Comparison of ENCODE assay signal across 8 mouse cellular contexts in the genomic region with DNA sequence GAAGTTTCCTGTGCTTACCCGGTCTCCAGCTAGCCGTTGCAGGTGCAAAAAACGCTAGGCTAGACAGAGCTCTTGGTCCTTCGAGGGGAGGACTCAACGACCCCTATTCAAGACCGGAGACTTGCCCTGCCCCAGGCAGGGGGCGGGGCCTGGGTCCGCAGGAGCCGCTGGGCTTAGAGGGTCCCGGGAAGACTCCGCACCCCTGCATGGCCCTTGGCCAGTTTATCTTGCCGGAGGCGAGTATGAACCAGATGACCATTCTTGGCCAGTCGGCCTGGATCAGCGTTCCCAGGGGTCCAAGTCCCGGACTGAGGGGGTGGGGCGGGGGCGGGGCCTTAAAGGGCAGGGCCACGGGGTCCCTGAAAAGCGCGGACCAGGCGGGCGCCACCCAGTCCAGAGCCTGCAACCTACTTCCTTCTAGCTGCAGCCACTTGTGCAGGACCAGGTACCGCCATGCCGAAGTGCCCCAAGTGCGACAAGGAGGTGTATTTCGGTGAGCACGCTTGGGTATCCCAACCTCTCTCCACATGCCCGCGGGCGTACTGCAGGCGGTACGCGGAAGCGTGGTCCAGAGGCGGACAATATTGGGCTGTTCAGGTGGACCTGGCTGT. TPM values are rescaled to one million over a fixed set of nuclear protein-coding genes. Genes with fewer than 3 reads are reported as not detected.
DNase-seq lines count a peak whose midpoint lies in the region; ATAC-seq and TF ChIP-seq lines count a peak whose summit lies in the region.

No protein-coding gene starts in this region.

- no peak for TF ChIP-seq CTCF in CH12.LX (conservative IDR thresholded peaks at IDR 0.05 in 1 of 2, IDR thresholded peaks at IDR 0.05 in 1 of 2; ENCODE audit: low read depth in 2 of 2, low read length in 2 of 2)
- TF ChIP-seq CTCF in intestine, postnatal 0 days (IDR thresholded peaks at IDR 0.05; ENCODE audit: low read depth): no peak

- H3K36me3 ChIP-seq in CH12.LX (replicated peaks in 1 of 2; ENCODE audit: control insufficient read depth in 1 of 2, insufficient read depth in 1 of 2, low read length in 1 of 2): no peaks in the 10 kb centered on the region
- no peaks in the 10 kb centered on the region for H3K36me3 ChIP-seq in intestine, postnatal 0 days (ENCODE audit: control insufficient read depth, insufficient read depth)
- no peaks in the 10 kb centered on the region for H3K36me3 ChIP-seq in lung, embryonic 15.5 days

- in situ Hi-C loops in CH12.LX (cut with MboI; ENCODE audit: low pct_ligation_motif_present, low pct_unique_long_range_greater_than_20kb, low sequenced_read_pairs): loop anchor here (5.0 kb wide), 1 partner anchor 134 kb away; no protein-coding TSS in a partner anchor

- no peaks in the 10 kb centered on the region for H3K9me3 ChIP-seq in CH12.LX (replicated peaks; ENCODE audit: low read length)
- no peaks in the 10 kb centered on the region for H3K9me3 ChIP-seq in intestine, postnatal 0 days (ENCODE audit: control insufficient read depth)
- no peaks in the 10 kb centered on the region for H3K9me3 ChIP-seq in lung, embryonic 15.5 days

- no peak for TF ChIP-seq RAD21 in CH12.LX (IDR thresholded peaks at IDR 0.05; ENCODE audit: low read depth, low read length)

- no peak overlapping the region for H3K27ac ChIP-seq in CH12.LX (ENCODE audit: insufficient read depth, low read depth)
- peak overlapping the region; percentile 61 for H3K27ac ChIP-seq in brown adipose tissue, adult 24 weeks (replicated peaks; ENCODE audit: low read depth, low read length)
- H3K27ac ChIP-seq in intestine, postnatal 0 days (ENCODE audit: low read depth, low read length): peak overlapping the region; percentile 50
- no peak overlapping the region for H3K27ac ChIP-seq in lung, embryonic 15.5 days

- no peak for ATAC-seq in intestine, postnatal 0 days
- no peak for ATAC-seq in lung, embryonic 15.5 days (ENCODE audit: borderline replicate concordance, extremely low read depth, low FRiP score, low TSS enrichment)

- peak overlapping the region; percentile 74 for H3K4me2 ChIP-seq in CH12.LX (ENCODE audit: insufficient read depth, low read depth, poor library complexity, severe bottlenecking)
- peak overlapping the region; percentile 82 for H3K4me2 ChIP-seq in intestine, postnatal 0 days (replicated peaks; ENCODE audit: low read depth)
- H3K4me2 ChIP-seq in lung, embryonic 15.5 days: peak overlapping the region; percentile 81

- TF ChIP-seq EP300 in CH12.LX (IDR thresholded peaks at IDR 0.05; ENCODE audit: low read length): no peak

- peaks cover 14 to 15% of the 10 kb centered on the region in 2 experiments for H3K4me1 ChIP-seq in CH12.LX (ENCODE audit: control insufficient read depth in 1 of 2, insufficient read depth in 2 of 2)
- peaks cover 11% of the 10 kb centered on the region for H3K4me1 ChIP-seq in brown adipose tissue, adult 24 weeks (ENCODE audit: control insufficient read depth, insufficient read depth, insufficient read length, low read length)
- peaks cover 15% of the 10 kb centered on the region for H3K4me1 ChIP-seq in intestine, postnatal 0 days (replicated peaks; ENCODE audit: control insufficient read depth, insufficient read depth, low read length)
- peaks cover 47% of the 10 kb centered on the region for H3K4me1 ChIP-seq in lung, embryonic 15.5 days

- no peak for DNase-seq in CH12.LX (ENCODE audit: extremely low read depth)
- DNase-seq in heart, adult 11 months: peak; percentile 99
- peak; percentile 65 for DNase-seq in retina, postnatal 1 day
- no peak for DNase-seq in layer of hippocampus, postnatal 14 days (ENCODE audit: low spot score in 2 of 2)
- no peak for DNase-seq in layer of hippocampus, postnatal 36 days

- TF ChIP-seq POLR2A in CH12.LX (IDR thresholded peaks at IDR 0.05; ENCODE audit: low read depth, low read length): peak; percentile 69

- WGBS in intestine, postnatal 0 days: 1% methylated on average over 36 of the region's 36 CpGs
- WGBS in lung, embryonic 15.5 days: under 1% methylated on average over 36 of the region's 36 CpGs

- H3K79me2 ChIP-seq in CH12.LX (replicated peaks; ENCODE audit: control insufficient read depth, extremely low read depth, insufficient read depth, poor library complexity, severe bottlenecking): no peaks in the 10 kb centered on the region

- dilution Hi-C loops in CH12.LX (cut with MboI; ENCODE audit: extremely low pct_ligation_motif_present, extremely low pct_unique_long_range_greater_than_20kb, low sequenced_read_pairs): no loop called here

- H3K4me3 ChIP-seq in CH12.LX (replicated peaks in 1 of 3; ENCODE audit: low read depth in 2 of 3, low read length in 2 of 3, poor library complexity in 1 of 3): peak overlapping the region in 2 of 3 experiments; percentile 45 to 80
- H3K4me3 ChIP-seq in brown adipose tissue, adult 24 weeks (ENCODE audit: insufficient read depth, low read depth, low read length): peak overlapping the region; percentile 77
- peak overlapping the region; percentile 44 for H3K4me3 ChIP-seq in intestine, postnatal 0 days (ENCODE audit: low read depth, low read length)
- peak overlapping the region; percentile 52 for H3K4me3 ChIP-seq in lung, embryonic 15.5 days

- peaks cover 73% of the 10 kb centered on the region for H3K27me3 ChIP-seq in CH12.LX (replicated peaks)
- H3K27me3 ChIP-seq in intestine, postnatal 0 days (replicated peaks; ENCODE audit: control insufficient read depth, insufficient read depth, low read length): no peaks in the 10 kb centered on the region
- peaks cover 6% of the 10 kb centered on the region; the same call in 1 of the 2 replicates for H3K27me3 ChIP-seq in lung, embryonic 15.5 days

- peak overlapping the region; percentile 49 for H3K9ac ChIP-seq in CH12.LX (ENCODE audit: insufficient read depth, low read depth)
- peak overlapping the region; percentile 41 for H3K9ac ChIP-seq in intestine, postnatal 0 days (ENCODE audit: low read depth, low read length)
- H3K9ac ChIP-seq in lung, embryonic 15.5 days: peak overlapping the region; percentile 49

TF ChIP-seq in CH12.LX, 34 proteins besides CTCF, POLR2A, EP300 and RAD21 (continues in another document):
- TF ChIP-seq ELF1 (IDR thresholded peaks at IDR 0.05; ENCODE audit: low read depth, low read length) (peak; percentile 33; the same call in 1 of the 2 replicates), ZKSCAN1 (IDR thresholded peaks at IDR 0.05; ENCODE audit: borderline replicate concordance, low read depth, low read length) (no peak), USF1 (IDR thresholded peaks at IDR 0.05; ENCODE audit: low read depth, low read length) (no peak), JUN (IDR thresholded peaks at IDR 0.05; ENCODE audit: insufficient read depth, low read depth, low read length) (no peak)

RNA-seq across cellular contexts. Expression of gene Tedc1, which starts 4.5 kb away (rescaled TPM):
- total RNA-seq in CH12.LX (2012; rRNA removed): 14.0 and 16.2 TPM in 2 replicates
- 5.4 and 6.4 TPM in 2 replicates for total RNA-seq in CH12.LX (2014; rRNA removed)
- polyA plus RNA-seq in CH12.LX (2012; ENCODE audit: insufficient read length, low read depth): 9.0 and 9.8 TPM in 2 replicates
- not detected in 2 replicates for polyA plus RNA-seq in brown adipose tissue, adult 24 weeks (2012; ENCODE audit: insufficient read depth, insufficient read length, missing spikeins)
- polyA plus RNA-seq in intestine, postnatal 0 days (2015; fragmentation: Nextera tagmentation; extraction: Ambion mirVana): 5.5 and 6.8 TPM in 2 replicates
- polyA plus RNA-seq in lung, embryonic 15.5 days (2015; fragmentation: Nextera tagmentation; extraction: Ambion mirVana): 38.4 and 38.6 TPM in 2 replicates
- total RNA-seq in layer of hippocampus, postnatal 14 days (2021): 1 to 10 TPM; 2.3 to 2.7 TPM
- 1 to 10 TPM in 1 of 2 experiments, under 1 TPM in 1; 0.82 to 1.5 TPM for total RNA-seq in layer of hippocampus, postnatal 36 days (2021)

RNA-seq across cellular contexts. Expression of gene Crip1, which starts 5.7 kb away (rescaled TPM):
- total RNA-seq in CH12.LX (2012; rRNA removed) (61.5 and 77.2 TPM in 2 replicates), CH12.LX (2014; rRNA removed) (1.6 and 2.0 TPM in 2 replicates)
- 1.6 and 2.8 TPM in 2 replicates for polyA plus RNA-seq in CH12.LX (2012; ENCODE audit: insufficient read length, low read depth)
- polyA plus RNA-seq in brown adipose tissue, adult 24 weeks (2012; ENCODE audit: insufficient read depth, insufficient read length, missing spikeins): 117 and 127 TPM in 2 replicates
- polyA plus RNA-seq in intestine, postnatal 0 days (2015; fragmentation: Nextera tagmentation; extraction: Ambion mirVana): 1,918 and 1,992 TPM in 2 replicates
- polyA plus RNA-seq in lung, embryonic 15.5 days (2015; fragmentation: Nextera tagmentation; extraction: Ambion mirVana): 414 and 454 TPM in 2 replicates
- total RNA-seq in layer of hippocampus, postnatal 14 days (2021): 10 to 100 TPM in 1 of 2 experiments, 1 to 10 TPM in 1; 9.2 to 19.5 TPM
- 10 to 100 TPM in 1 of 2 experiments, 1 to 10 TPM in 1; 8.9 to 12.6 TPM for total RNA-seq in layer of hippocampus, postnatal 36 days (2021)

RNA-seq across cellular contexts. Expression of gene Crip2, which starts 11.7 kb away (rescaled TPM):
- total RNA-seq in CH12.LX (2012; rRNA removed) (6.8 and 7.7 TPM in 2 replicates), CH12.LX (2014; rRNA removed) (0.16 TPM in 1 of 2 replicates, not detected in the other)
- 0.89 and 1.9 TPM in 2 replicates for polyA plus RNA-seq in CH12.LX (2012; ENCODE audit: insufficient read length, low read depth)
- 29.0 and 29.8 TPM in 2 replicates for polyA plus RNA-seq in brown adipose tissue, adult 24 weeks (2012; ENCODE audit: insufficient read depth, insufficient read length, missing spikeins)
- 90.4 and 96.8 TPM in 2 replicates for polyA plus RNA-seq in intestine, postnatal 0 days (2015; fragmentation: Nextera tagmentation; extraction: Ambion mirVana)
- polyA plus RNA-seq in lung, embryonic 15.5 days (2015; fragmentation: Nextera tagmentation; extraction: Ambion mirVana): 436 and 471 TPM in 2 replicates
- total RNA-seq in layer of hippocampus, postnatal 14 days (2021): 100 to 1,000 TPM; 118 TPM
- total RNA-seq in layer of hippocampus, postnatal 36 days (2021): 10 to 100 TPM; 93.0 to 95.4 TPM

RNA-seq across cellular contexts. Expression of gene Tmem121, which starts 34.0 kb away (rescaled TPM):
- not detected in 2 replicates for total RNA-seq in CH12.LX (2012; rRNA removed)
- total RNA-seq in CH12.LX (2014; rRNA removed): not detected in 2 replicates
- polyA plus RNA-seq in CH12.LX (2012; ENCODE audit: insufficient read length, low read depth): not detected in 2 replicates
- not detected in 2 replicates for polyA plus RNA-seq in brown adipose tissue, adult 24 weeks (2012; ENCODE audit: insufficient read depth, insufficient read length, missing spikeins)
- 3.4 and 3.5 TPM in 2 replicates for polyA plus RNA-seq in intestine, postnatal 0 days (2015; fragmentation: Nextera tagmentation; extraction: Ambion mirVana)
- 8.2 and 9.0 TPM in 2 replicates for polyA plus RNA-seq in lung, embryonic 15.5 days (2015; fragmentation: Nextera tagmentation; extraction: Ambion mirVana)
- 10 to 100 TPM; 23.2 to 24.0 TPM for total RNA-seq in layer of hippocampus, postnatal 14 days (2021)
- 10 to 100 TPM; 20.5 to 23.8 TPM for total RNA-seq in layer of hippocampus, postnatal 36 days (2021)

RNA-seq across cellular contexts. Expression of gene Mta1, which starts 53.7 kb away (rescaled TPM):
- total RNA-seq in CH12.LX (2012; rRNA removed) (29.5 and 39.4 TPM in 2 replicates), CH12.LX (2014; rRNA removed) (11.5 and 12.7 TPM in 2 replicates)
- polyA plus RNA-seq in CH12.LX (2012; ENCODE audit: insufficient read length, low read depth): 68.6 and 76.7 TPM in 2 replicates
- polyA plus RNA-seq in brown adipose tissue, adult 24 weeks (2012; ENCODE audit: insufficient read depth, insufficient read length, missing spikeins): 19.6 and 20.6 TPM in 2 replicates
- polyA plus RNA-seq in intestine, postnatal 0 days (2015; fragmentation: Nextera tagmentation; extraction: Ambion mirVana): 4.9 and 5.6 TPM in 2 replicates
- 13.5 and 14.7 TPM in 2 replicates for polyA plus RNA-seq in lung, embryonic 15.5 days (2015; fragmentation: Nextera tagmentation; extraction: Ambion mirVana)
- 10 to 100 TPM; 84.2 to 85.2 TPM for total RNA-seq in layer of hippocampus, postnatal 14 days (2021)
- 10 to 100 TPM; 69.1 to 77.8 TPM for total RNA-seq in layer of hippocampus, postnatal 36 days (2021)

Comparison
In these comparisons a context has a peak if more than half of its experiments do, and no peak if none do; other contexts are left out.
1. DNase-seq: peak in heart, adult 11 months (single experiment) and retina, postnatal 1 day (single experiment); none in CH12.LX (single experiment), layer of hippocampus, postnatal 14 days (0 of 2) and layer of hippocampus, postnatal 36 days (0 of 2).
2. H3K27ac ChIP-seq: peak in brown adipose tissue, adult 24 weeks (single experiment) and intestine, postnatal 0 days (single experiment); none in CH12.LX (single experiment) and lung, embryonic 15.5 days (single experiment).
3. RNA of gene Crip1, which starts 5.7 kb away (polyA plus RNA-seq): 1,918 to 1,992 TPM in intestine, postnatal 0 days, 414 to 454 TPM in lung, embryonic 15.5 days and 117 to 127 TPM in brown adipose tissue, adult 24 weeks; 1.6 to 2.8 TPM in CH12.LX; every median in the first group is over 10 times any median in the second.
4. RNA of gene Crip2, which starts 11.7 kb away (polyA plus RNA-seq): 436 to 471 TPM in lung, embryonic 15.5 days, 90.4 to 96.8 TPM in intestine, postnatal 0 days and 29.0 to 29.8 TPM in brown adipose tissue, adult 24 weeks; 0.89 to 1.9 TPM in CH12.LX; every median in the first group is over 10 times any median in the second.
5. Peak in every context shown above with its lines, with median percentiles within 50 percentile points of each other: H3K4me2 ChIP-seq, H3K4me3 ChIP-seq and H3K9ac ChIP-seq.